Mouse (Mus musculus): ENCODE results near the gene Exoc6b.

Gene Exoc6b

GRCm38 (mm10) chr6:84867114-84867513 lies 202.2 kb downstream of the Exoc6b start:
- peak; percentile 29 for DNase-seq

GRCm38 (mm10) chr6:84864625-84865024 lies 204.7 kb downstream of the Exoc6b start:
- peak; percentile 18 for DNase-seq

- peak; percentile 61 for DNase-seq
Measured at GRCm38 (mm10) chr6:84863816-84864375, 205.4 kb downstream of the Exoc6b start.

- peak; percentile 36 for DNase-seq
Measured at GRCm38 (mm10) chr6:84845665-84846064, 223.6 kb downstream of the Exoc6b start.

GRCm38 (mm10) chr6:84841138-84841537 lies 228.2 kb downstream of the Exoc6b start:
- DNase-seq: no peak

- DNase-seq: no peak
Measured at GRCm38 (mm10) chr6:84807546-84807945, 261.8 kb downstream of the Exoc6b start.

- no peak for DNase-seq
Measured at GRCm38 (mm10) chr6:84806132-84806730, 263.1 kb downstream of the Exoc6b start.

GRCm38 (mm10) chr6:84798736-84799135 lies 270.6 kb downstream of the Exoc6b start:
- DNase-seq: no peak

GRCm38 (mm10) chr6:84783994-84784393 lies 285.3 kb downstream of the Exoc6b start:
- no peak for DNase-seq

GRCm38 (mm10) chr6:84779987-84780386 lies 289.3 kb downstream of the Exoc6b start:
- no peak for DNase-seq

GRCm38 (mm10) chr6:84778970-84779369 lies 290.3 kb downstream of the Exoc6b start:
- DNase-seq: peak; percentile 87

GRCm38 (mm10) chr6:84775908-84776307 lies 293.4 kb downstream of the Exoc6b start:
- DNase-seq: no peak

- DNase-seq: peak; percentile 64
Measured at GRCm38 (mm10) chr6:84755266-84755665, 314.0 kb downstream of the Exoc6b start.

GRCm38 (mm10) chr6:84752806-84753420 lies 316.4 kb downstream of the Exoc6b start:
- DNase-seq: peak; percentile 84

- DNase-seq: peak; percentile 91
Measured at GRCm38 (mm10) chr6:84751409-84751808, 317.9 kb downstream of the Exoc6b start.

GRCm38 (mm10) chr6:84746847-84747395 lies 322.4 kb downstream of the Exoc6b start:
- DNase-seq: peak; percentile 46

- peak; percentile 53 for DNase-seq
Measured at GRCm38 (mm10) chr6:84746193-84746846, 323.0 kb downstream of the Exoc6b start.

- peak; percentile 53 for DNase-seq
Measured at GRCm38 (mm10) chr6:84745570-84745969, 323.7 kb downstream of the Exoc6b start.

- peak; percentile 50 for DNase-seq
Measured at GRCm38 (mm10) chr6:84742227-84742626, 327.1 kb downstream of the Exoc6b start.

- DNase-seq: peak; percentile 90
Measured at GRCm38 (mm10) chr6:84736942-84737341, 332.4 kb downstream of the Exoc6b start.

GRCm38 (mm10) chr6:84726876-84727275 lies 342.4 kb downstream of the Exoc6b start:
- DNase-seq: no peak

GRCm38 (mm10) chr6:84713171-84713570 lies 356.1 kb downstream of the Exoc6b start:
- DNase-seq: no peak

- no peak for DNase-seq
Measured at GRCm38 (mm10) chr6:84710831-84711230, 358.5 kb downstream of the Exoc6b start.

GRCm38 (mm10) chr6:84708631-84709030 lies 360.7 kb downstream of the Exoc6b start:
- no peak for DNase-seq

Data from heart, adult 11 months (tissue).